Mouse (Mus musculus) CD4-positive, CD25-positive, alpha-beta regulatory T cell, adult 2 months (primary cell): Measurements from ENCODE around the gene H2afy.
A peak's percentile ranks its signal among the peaks of the same experiment; 100 is the strongest.

Experiments
- DNase-seq: peaks from one replicate; pipeline ENCODE4 v3.0.0-alpha.2; 2012; ENCODE audit warnings: low read depth, low spot score

The H2afy gene

DNA sequence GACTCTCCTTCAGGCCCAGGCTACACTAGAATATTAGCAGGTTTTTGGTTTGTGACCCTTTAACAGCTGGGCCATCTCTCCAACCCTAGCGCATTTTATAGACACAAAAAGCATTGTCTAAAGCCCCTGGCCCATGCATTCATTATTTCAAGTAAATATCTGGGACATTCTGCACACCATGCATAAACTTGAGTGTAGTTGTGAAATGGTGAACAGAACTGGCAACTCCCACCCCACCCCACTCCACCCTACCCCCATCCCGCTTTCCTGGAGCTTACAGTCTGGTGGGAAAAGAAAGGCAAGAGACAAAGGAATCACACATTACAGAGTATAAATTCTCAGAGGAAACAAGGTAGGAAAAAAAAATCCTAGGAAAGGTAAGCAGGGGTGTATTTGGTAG, at the start of gene H2afy:
TSS of gene H2afy (minus strand) at position 162 of the 400 bp plus-strand sequence.
- no peak for DNase-seq

GRCm38 (mm10) chr13:56183687-56184086, 47.5 kb upstream of the H2afy start:
- DNase-seq, result no peak

DNA sequence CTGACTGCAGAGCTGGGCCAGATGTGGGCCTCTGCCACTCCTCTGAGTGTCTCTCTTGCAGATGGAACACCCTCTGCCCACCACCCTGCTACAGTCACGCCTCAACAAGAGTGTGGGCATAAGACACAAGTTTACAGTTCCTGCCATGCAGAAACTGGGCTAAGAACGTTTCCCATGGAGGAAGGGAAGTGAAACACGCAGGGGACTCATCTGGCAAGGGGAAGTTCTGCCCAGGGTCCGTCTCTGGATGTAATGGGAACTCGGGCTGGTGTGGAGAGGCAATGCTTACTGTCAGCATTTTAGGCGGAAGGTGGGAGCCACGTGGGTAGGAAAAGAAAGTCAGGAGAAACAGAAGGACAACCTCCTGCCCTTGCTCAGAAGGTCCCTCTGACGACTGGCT, 45.3 kb upstream of the H2afy start:
- DNase-seq, result no peak

GRCm38 (mm10) chr13:56178416-56179035, 42.4 kb upstream of the H2afy start, which contains the start of gene Tifab:
Tifab (minus strand) TSS chr13:56178885.
- no peak for DNase-seq

- DNase-seq, result no peak
Observed at GRCm38 (mm10) chr13:56176310-56176709, 40.1 kb upstream of the H2afy start.

- no peak for DNase-seq
Observed at GRCm38 (mm10) chr13:56175848-56176247, 39.7 kb upstream of the H2afy start.

DNA sequence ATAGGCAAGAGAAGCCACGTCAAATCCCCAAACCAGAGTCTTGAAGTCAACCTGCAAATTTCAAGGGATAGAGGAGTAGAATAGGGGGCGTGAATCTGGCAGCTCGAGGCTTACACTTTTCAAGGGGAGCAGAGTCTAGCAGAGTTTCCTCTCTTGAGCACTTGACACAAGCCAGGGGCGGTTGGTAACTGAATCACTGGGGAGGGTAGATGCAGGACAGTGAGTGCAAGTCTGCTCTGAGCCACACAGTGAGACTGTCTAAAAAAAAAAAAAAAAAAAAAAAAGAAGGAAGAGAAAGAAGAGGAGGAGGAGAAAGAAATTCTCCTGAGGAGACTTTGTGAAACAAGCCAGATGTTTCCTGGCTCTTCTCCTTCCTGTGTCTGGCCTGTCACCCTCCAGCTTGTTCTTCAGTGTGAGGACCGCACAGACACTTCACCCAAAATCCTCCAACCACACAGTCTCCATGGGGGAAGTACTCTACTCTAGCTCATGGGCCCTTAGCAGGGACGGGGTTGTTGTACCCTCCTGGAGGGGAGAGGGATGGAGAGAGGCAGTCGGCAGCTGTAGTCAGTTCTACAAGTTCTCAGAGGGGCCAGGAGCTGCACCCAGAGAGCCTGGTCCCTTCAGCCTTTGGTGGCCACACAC, 36.9 kb upstream of the H2afy start:
- DNase-seq, result no peak

DNA sequence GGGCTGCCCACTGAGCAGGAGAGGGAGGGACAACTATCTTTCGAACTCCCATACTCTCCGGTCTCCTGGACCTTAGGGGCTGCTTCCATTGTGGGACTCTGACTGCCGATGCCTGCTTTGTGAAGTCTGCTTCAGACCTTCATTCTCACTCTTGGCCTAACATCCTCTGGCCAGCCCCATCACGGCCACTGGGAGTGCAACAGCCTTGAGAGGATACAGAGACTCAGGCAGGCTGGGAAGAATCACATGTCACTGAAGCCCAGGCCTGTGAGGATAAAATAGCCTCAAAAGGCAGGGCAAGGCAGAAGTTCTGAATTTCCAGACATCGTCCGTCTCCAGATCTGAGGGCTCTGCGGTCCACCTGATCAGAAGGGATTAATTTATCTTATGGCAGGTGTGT, 35.9 kb upstream of the H2afy start:
- DNase-seq, result no peak

- DNase-seq, result no peak
Observed at GRCm38 (mm10) chr13:56168403-56168781, 32.2 kb upstream of the H2afy start.

DNA sequence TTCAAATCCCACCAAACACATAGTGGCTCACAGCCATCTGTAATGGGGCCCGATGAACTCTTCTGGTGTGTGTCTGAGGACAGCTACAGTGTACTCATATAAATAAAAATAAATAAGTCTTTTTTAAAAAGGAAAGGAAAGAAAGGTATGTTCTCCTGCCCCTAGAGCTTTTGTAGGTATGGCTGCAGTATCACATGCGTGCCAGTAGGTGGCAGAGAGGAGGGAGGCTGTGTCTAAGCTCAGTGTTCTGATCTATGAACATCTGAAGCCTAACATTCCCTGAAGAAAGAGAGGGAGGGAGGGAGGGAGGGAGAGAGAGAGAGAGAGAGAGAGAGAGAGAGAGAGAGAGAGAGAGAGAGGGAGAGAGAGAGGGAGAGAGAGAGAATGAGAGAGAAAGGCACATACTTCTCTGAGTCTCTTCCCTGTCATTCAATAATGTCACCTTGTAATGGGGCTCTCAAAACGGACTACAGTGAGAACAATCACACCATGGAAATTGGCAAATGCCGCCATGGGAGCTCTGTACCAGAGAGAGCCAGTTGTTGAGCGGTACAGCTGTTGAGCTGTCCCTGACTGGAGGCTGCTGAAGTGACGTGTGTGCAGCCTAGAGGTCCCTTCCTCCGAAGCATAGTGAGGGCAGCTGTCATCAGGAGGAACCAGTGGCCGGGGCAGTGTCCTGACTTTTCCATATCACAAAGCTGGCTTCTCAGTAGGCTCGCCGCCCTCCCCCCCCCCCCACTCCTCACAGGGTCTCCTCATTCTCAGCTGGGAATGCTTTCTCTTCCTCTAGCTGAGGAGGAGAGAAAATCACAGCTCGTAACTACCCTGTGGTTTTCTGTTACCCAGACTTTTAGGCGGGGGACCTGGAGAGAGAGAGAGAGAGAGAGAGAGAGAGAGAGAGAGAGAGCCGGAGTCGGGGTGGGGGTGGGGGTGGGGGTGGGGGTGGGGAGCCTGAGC, 31.6 kb upstream of the H2afy start:
- peak; percentile 76 for DNase-seq

GRCm38 (mm10) chr13:56165561-56165960, 29.4 kb upstream of the H2afy start:
- no peak for DNase-seq

- no peak for DNase-seq
Observed at GRCm38 (mm10) chr13:56164372-56164771, 28.2 kb upstream of the H2afy start.

DNA sequence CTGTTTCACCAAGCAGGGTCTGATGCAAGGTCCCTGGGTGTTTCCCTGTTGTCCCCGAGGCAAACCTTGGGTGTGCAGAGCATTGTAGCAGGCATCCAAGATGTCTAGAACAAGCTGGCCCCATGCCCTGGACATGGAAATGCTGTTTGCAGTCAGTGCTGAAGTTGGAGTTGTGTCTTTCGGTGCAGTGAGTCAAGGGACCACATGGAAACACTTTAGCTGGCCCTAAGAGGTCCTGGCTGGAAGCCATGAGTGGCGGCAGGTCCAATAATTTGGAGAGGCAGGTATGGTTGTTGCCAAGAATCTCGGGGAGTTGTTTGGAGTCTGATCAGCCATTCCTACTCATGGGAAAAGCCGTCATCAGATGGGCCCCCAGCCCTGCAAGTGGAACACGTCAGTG, 27.6 kb upstream of the H2afy start:
- no peak for DNase-seq

DNA sequence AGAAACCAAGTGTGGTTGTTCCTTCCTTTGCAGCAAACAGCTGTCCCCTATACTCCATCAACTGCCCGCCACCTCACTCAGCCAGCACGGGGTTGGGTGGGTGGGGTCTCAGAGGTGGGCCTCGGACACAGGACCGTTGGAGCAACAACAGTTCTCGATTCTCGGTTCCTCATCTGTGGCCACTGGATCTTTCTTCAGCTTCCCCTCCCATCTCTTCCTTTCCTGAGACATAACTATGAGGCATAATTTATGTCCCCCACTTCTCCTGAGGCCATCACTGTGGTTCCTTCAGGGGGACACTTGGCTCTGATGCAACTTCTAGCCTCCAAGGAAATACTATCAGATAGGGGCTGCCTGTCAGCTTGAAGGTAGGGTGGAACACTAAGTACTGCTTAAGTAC, 26.7 kb upstream of the H2afy start:
- DNase-seq, result no peak

- no peak for DNase-seq
Observed at GRCm38 (mm10) chr13:56159614-56160363, 23.6 kb upstream of the H2afy start.

DNA sequence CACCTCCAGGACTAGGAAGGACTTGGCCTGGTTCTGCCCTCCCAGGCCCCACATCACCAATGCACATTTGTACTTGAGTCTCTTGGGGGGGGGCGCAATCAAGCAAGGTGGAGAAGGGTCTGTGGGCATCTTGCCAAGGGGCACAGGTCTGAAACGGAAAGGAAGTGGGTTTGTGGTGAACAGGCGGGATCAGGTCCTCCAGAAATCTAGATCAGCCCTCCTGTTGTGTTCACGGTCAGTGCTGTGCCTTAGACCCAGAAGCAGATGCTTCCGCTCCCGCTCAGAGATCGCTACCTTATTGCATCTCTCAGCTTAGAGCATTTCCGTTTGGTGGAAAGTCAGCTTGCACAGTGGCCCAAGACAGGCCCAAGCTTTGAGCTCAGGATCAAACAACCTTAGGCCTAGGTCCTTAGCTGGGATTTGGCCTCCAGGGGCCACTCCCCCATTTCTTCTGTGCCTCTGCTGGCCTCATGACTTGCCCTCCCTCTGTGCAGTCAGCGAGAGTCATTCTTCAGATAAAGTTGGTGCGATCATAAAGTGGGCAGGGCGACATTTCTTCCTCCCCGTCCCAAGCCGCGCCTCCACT, 22.9 kb upstream of the H2afy start:
- DNase-seq, result peak; percentile 54

DNA sequence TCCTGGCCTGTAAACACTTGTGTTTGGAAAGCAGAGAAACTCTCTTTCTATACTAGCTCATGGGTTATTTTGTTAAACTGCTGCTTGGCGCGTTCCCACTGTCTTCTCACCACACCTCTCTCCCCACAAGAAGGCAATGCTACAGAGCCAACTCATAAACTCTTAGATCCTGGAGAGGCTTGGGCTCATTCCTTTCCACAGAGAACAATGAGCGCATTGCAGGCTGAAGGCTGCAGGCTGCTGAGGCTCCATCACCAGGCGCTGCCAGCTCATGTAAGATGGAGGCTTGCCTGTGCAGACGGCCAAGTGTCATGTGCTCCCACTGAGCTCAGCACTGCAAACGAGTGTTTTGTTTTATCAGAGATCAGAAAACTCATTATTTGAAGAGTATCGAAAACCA, 19.5 kb upstream of the H2afy start:
- no peak for DNase-seq

DNA sequence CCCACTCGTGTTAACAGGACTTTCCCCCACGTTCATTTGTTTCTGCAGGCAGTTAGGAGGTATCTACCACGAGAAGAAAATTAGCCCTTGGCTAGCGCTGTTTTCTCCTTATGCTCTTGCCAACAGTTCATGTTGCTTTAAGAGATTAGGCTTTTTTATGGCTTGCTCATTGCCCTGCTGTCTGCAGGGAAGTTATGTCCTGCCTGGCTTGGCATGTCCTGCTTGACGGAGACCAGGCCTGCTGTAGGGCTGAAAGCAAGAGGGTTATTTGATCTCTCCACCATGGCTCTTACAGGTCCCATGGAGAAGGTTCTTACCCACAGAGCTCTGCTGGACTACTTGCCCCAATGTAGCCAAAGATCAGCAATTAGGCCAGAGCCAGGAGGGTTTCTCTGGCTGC, 18.9 kb upstream of the H2afy start:
- DNase-seq, result no peak

- DNase-seq, result peak; percentile 49
Observed at GRCm38 (mm10) chr13:56152773-56153460, 16.8 kb upstream of the H2afy start.

GRCm38 (mm10) chr13:56151404-56152226, 15.5 kb upstream of the H2afy start:
- peak; percentile 90 for DNase-seq
